Mouse (Mus musculus): ENCODE data around the gene Kctd20.

DNA sequence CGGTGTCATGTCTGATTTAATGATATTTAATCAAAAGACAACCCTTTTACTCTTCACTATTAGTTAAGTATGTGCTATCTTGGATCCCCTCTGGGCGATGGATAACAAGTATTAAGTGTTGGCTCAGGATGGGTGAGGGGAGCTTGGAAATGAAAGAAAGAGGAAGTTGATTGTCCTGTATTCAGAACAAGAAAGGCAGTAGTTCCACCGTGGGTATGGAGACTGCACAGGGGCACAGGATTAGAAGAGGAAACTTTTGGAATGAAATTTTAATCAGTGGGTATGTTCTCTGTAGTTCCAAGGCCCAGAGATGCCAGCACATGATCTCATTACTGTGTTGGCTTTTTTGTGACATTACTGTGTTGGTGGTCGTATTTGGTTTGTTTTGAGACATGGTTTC is 999 bp upstream of the Kctd20 start:
- no peak for TF ChIP-seq POLR2A (IDR thresholded peaks at IDR 0.05; ENCODE audit: insufficient read length, low read depth)
- no peak for TF ChIP-seq USF1 (IDR thresholded peaks at IDR 0.05; ENCODE audit: low read depth)
- TF ChIP-seq POLR2AphosphoS2 (IDR thresholded peaks at IDR 0.05; ENCODE audit: insufficient read length, low read depth) = no peak
- no peak for TF ChIP-seq MAX (IDR thresholded peaks at IDR 0.05; ENCODE audit: low read depth)
- no peak for TF ChIP-seq SRF (IDR thresholded peaks at IDR 0.05; ENCODE audit: control insufficient read depth, insufficient read length, low read depth)
- no peak for TF ChIP-seq CEBPB (IDR thresholded peaks at IDR 0.05; ENCODE audit: insufficient read depth, poor library complexity, severe bottlenecking)
- TF ChIP-seq MYOD1 (IDR thresholded peaks at IDR 0.05; ENCODE audit: control insufficient read depth in 1 of 3, insufficient read length in 2 of 3, low read depth in 2 of 3) = no peak
- no peak for TF ChIP-seq E2F4 (IDR thresholded peaks at IDR 0.05; ENCODE audit: insufficient read depth)
- TF ChIP-seq MYOG (IDR thresholded peaks at IDR 0.05; ENCODE audit: control insufficient read depth in 1 of 3, insufficient read depth in 1 of 3, insufficient read length in 2 of 3, low read depth in 2 of 3) = no peak
- no peak for TF ChIP-seq TCF12 (IDR thresholded peaks at IDR 0.05; ENCODE audit: insufficient read depth, poor library complexity, severe bottlenecking)
- no peak for TF ChIP-seq REST (IDR thresholded peaks at IDR 0.05; ENCODE audit: insufficient read depth, insufficient read length)
- TF ChIP-seq TCF3 (IDR thresholded peaks at IDR 0.05; ENCODE audit: insufficient read length, low read depth) = no peak
